Mouse (Mus musculus) layer of hippocampus, postnatal 10 days (tissue): ENCODE measurements around the gene Ythdf2. TPM values are rescaled to one million over a fixed set of nuclear protein-coding genes. Genes with fewer than 3 reads are reported as not detected.
"Not testable (repeated sequence)": the region's sequence is repeated elsewhere in the genome, so short reads cannot be mapped to it uniquely, and the experiment has no call there.

Source experiments
- DNase-seq, 2 experiments: peaks; one replicate each; pipeline ENCODE4 v3.0.0; 2021; ENCODE audit warnings: low spot score in 2 of 2
- long read RNA-seq: library from polyadenylated mRNA; stranded (forward); transcript quantifications from one replicate; pipeline ENCODE4 v2.0.0, GENCODE M21; 2023
- total RNA-seq, 2 experiments: library from RNA; stranded (reverse); gene quantifications; 2 replicates each; pipeline ENCODE4 v1.2.3; 2021

Gene Ythdf2
- 10 to 100 TPM; 46.2 to 51.7 TPM for total RNA-seq
- long read RNA-seq, full-length matches to known transcripts = 85 of 87 reads
- long read RNA-seq, partial matches to known transcripts = 2 of 87 reads
- long read RNA-seq, other reads (novel, unspliced or antisense) = 0 of 87 reads

GRCm38 (mm10) chr4:132211953-132212734, at the start of gene Ythdf2:
Gene Ythdf2, minus strand, starts transcription at chr4:132212303.
- peak; percentile 98 to 99 for DNase-seq

- DNase-seq = peak; percentile 41 to 52
Measured at GRCm38 (mm10) chr4:132260404-132261379, 48.6 kb upstream of the Ythdf2 start.

GRCm38 (mm10) chr4:132259248-132259647, 47.1 kb upstream of the Ythdf2 start:
- no peak for DNase-seq

- DNase-seq = no peak
Measured at GRCm38 (mm10) chr4:132256384-132256783, 44.3 kb upstream of the Ythdf2 start.

- DNase-seq = no peak
Measured at GRCm38 (mm10) chr4:132254986-132255385, 42.9 kb upstream of the Ythdf2 start.

- DNase-seq = no peak
Measured at GRCm38 (mm10) chr4:132253622-132254021, 41.5 kb upstream of the Ythdf2 start.

- no peak for DNase-seq
Measured at GRCm38 (mm10) chr4:132253128-132253527, 41.0 kb upstream of the Ythdf2 start.

GRCm38 (mm10) chr4:132251596-132251995, 39.5 kb upstream of the Ythdf2 start:
- no peak for DNase-seq

- DNase-seq = no peak
Measured at GRCm38 (mm10) chr4:132247451-132247997, 35.4 kb upstream of the Ythdf2 start.

GRCm38 (mm10) chr4:132245643-132246042, 33.5 kb upstream of the Ythdf2 start:
- no peak for DNase-seq

GRCm38 (mm10) chr4:132241208-132241607, 29.1 kb upstream of the Ythdf2 start:
- no peak for DNase-seq

- no peak for DNase-seq
Measured at GRCm38 (mm10) chr4:132240367-132240766, 28.3 kb upstream of the Ythdf2 start.

- no peak for DNase-seq
Measured at GRCm38 (mm10) chr4:132238356-132238755, 26.3 kb upstream of the Ythdf2 start.

- no peak for DNase-seq
Measured at GRCm38 (mm10) chr4:132234710-132235109, 22.6 kb upstream of the Ythdf2 start.

- no peak for DNase-seq
Measured at GRCm38 (mm10) chr4:132230422-132230821, 18.3 kb upstream of the Ythdf2 start.

- not testable (repeated sequence) for DNase-seq
Measured at GRCm38 (mm10) chr4:132222001-132222400, 9.9 kb upstream of the Ythdf2 start.

GRCm38 (mm10) chr4:132218439-132218838, 6.3 kb upstream of the Ythdf2 start:
- not testable (repeated sequence) for DNase-seq

- DNase-seq = no peak
Measured at GRCm38 (mm10) chr4:132217781-132218180, 5.7 kb upstream of the Ythdf2 start.

GRCm38 (mm10) chr4:132216602-132217001, 4.5 kb upstream of the Ythdf2 start:
- no peak for DNase-seq

GRCm38 (mm10) chr4:132214847-132215246, 2.7 kb upstream of the Ythdf2 start:
- no peak for DNase-seq
